Mouse (Mus musculus) myocyte (in vitro differentiated cells): ENCODE measurements around the gene Kcnip1. TPM values are rescaled to one million over a fixed set of nuclear protein-coding genes. Genes with fewer than 3 reads are reported as not detected.

Experiments used
- H3K27me3 ChIP-seq: one replicate; pipeline ENCODE4 v1.6.1; 2011; ENCODE audit not compliant: control insufficient read depth, insufficient read depth, insufficient read length
- H3K36me3 ChIP-seq: one replicate; pipeline ENCODE4 v1.6.1; 2011; ENCODE audit not compliant: control insufficient read depth, insufficient read depth
- H3K4me2 ChIP-seq: one replicate; pipeline ENCODE4 v1.6.1; 2011; ENCODE audit warnings: low read depth, control low read depth
- H3K4me3 ChIP-seq: one replicate; pipeline ENCODE4 v1.5.1; 2011; ENCODE audit warnings: mild to moderate bottlenecking, control low read depth, moderate library complexity
- H3K79me2 ChIP-seq: one replicate; pipeline ENCODE4 v1.6.1; 2011; ENCODE audit not compliant: control insufficient read depth, insufficient read depth
- H3ac ChIP-seq: one replicate; pipeline ENCODE4 v1.6.1; 2011; ENCODE audit not compliant: control insufficient read depth, insufficient read length
- CEBPB ChIP-seq: IDR thresholded peaks from 2 replicates; pipeline ENCODE4 v1.6.1; 2011; ENCODE audit warnings: mild to moderate bottlenecking, moderate library complexity; ENCODE audit not compliant: poor library complexity, insufficient read depth, severe bottlenecking
- E2F4 ChIP-seq: IDR thresholded peaks from one replicate; pipeline ENCODE4 v1.6.1; 2011; ENCODE audit warnings: mild to moderate bottlenecking, control low read depth, moderate library complexity; ENCODE audit not compliant: insufficient read depth
- MAX ChIP-seq: IDR thresholded peaks from one replicate; pipeline ENCODE4 v1.6.1; 2011; ENCODE audit warnings: low read depth, mild to moderate bottlenecking, control low read depth
- MYOD1 ChIP-seq, 3 experiments: IDR thresholded peaks; one replicate each; pipeline ENCODE4 v1.6.1; 2011; ENCODE audit warnings: control low read depth in 2 of 3, low read depth in 2 of 3, mild to moderate bottlenecking in 2 of 3, moderate library complexity in 1 of 3; ENCODE audit not compliant: insufficient read length in 2 of 3, control insufficient read depth in 1 of 3
- MYOG ChIP-seq, 3 experiments: IDR thresholded peaks; one replicate each; pipeline ENCODE4 v1.6.1; 2011; ENCODE audit warnings: control low read depth in 2 of 3, low read depth in 2 of 3, mild to moderate bottlenecking in 2 of 3; ENCODE audit not compliant: insufficient read length in 2 of 3, control insufficient read depth in 1 of 3, insufficient read depth in 1 of 3
- POLR2A ChIP-seq: IDR thresholded peaks from one replicate; pipeline ENCODE4 v1.6.1; 2011; ENCODE audit warnings: low read depth, mild to moderate bottlenecking, control low read depth, moderate library complexity; ENCODE audit not compliant: insufficient read length
- POLR2AphosphoS2 ChIP-seq: IDR thresholded peaks from one replicate; pipeline ENCODE4 v1.6.1; 2011; ENCODE audit warnings: low read depth, control low read depth; ENCODE audit not compliant: insufficient read length
- REST ChIP-seq: IDR thresholded peaks from one replicate; pipeline ENCODE4 v1.6.1; 2011; ENCODE audit warnings: mild to moderate bottlenecking, control low read depth, moderate library complexity; ENCODE audit not compliant: insufficient read depth, insufficient read length
- SRF ChIP-seq: IDR thresholded peaks from one replicate; pipeline ENCODE4 v1.6.1; 2011; ENCODE audit warnings: low read depth; ENCODE audit not compliant: control insufficient read depth, insufficient read length
- TCF12 ChIP-seq: IDR thresholded peaks from one replicate; pipeline ENCODE4 v1.6.1; 2011; ENCODE audit warnings: mild to moderate bottlenecking, control low read depth; ENCODE audit not compliant: poor library complexity, insufficient read depth, severe bottlenecking
- TCF3 ChIP-seq: IDR thresholded peaks from one replicate; pipeline ENCODE4 v1.6.1; 2011; ENCODE audit warnings: low read depth, control low read depth; ENCODE audit not compliant: insufficient read length
- USF1 ChIP-seq: IDR thresholded peaks from one replicate; pipeline ENCODE4 v1.6.1; 2011; ENCODE audit warnings: low read depth, mild to moderate bottlenecking, control low read depth, moderate library complexity
- polyA plus RNA-seq: library from polyadenylated mRNA; unstranded; fragments of >200 nt; fragmentation: generic; extraction: Trizol; gene quantifications from one replicate; pipeline ENCODE4 v1.2.1, GENCODE M21; 2012; ENCODE audit warnings: missing spikeins

Kcnip1 gene
- polyA plus RNA-seq, 1 experiment = not detected

- no peaks in the 10 kb centered on the region for H3K36me3 ChIP-seq
- H3K4me2 ChIP-seq = no peak overlapping the region
- TF ChIP-seq MAX (no peak), POLR2A (no peak), SRF (no peak), MYOD1 (IDR thresholded peaks at IDR 0.05; ENCODE audit: control insufficient read depth in 1 of 3, insufficient read length in 2 of 3, low read depth in 2 of 3) (no peak), USF1 (no peak), CEBPB (no peak), REST (no peak), MYOG (IDR thresholded peaks at IDR 0.05; ENCODE audit: control insufficient read depth in 1 of 3, insufficient read depth in 1 of 3, insufficient read length in 2 of 3, low read depth in 2 of 3) (no peak), E2F4 (no peak)
- no peak overlapping the region for H3K4me3 ChIP-seq
- no peaks in the 10 kb centered on the region for H3K79me2 ChIP-seq
- H3ac ChIP-seq = no peak overlapping the region
- H3K27me3 ChIP-seq = no peaks in the 10 kb centered on the region
Observed at GRCm38 (mm10) chr11:33821331-33821730, 171.6 kb downstream of the Kcnip1 start.

DNA sequence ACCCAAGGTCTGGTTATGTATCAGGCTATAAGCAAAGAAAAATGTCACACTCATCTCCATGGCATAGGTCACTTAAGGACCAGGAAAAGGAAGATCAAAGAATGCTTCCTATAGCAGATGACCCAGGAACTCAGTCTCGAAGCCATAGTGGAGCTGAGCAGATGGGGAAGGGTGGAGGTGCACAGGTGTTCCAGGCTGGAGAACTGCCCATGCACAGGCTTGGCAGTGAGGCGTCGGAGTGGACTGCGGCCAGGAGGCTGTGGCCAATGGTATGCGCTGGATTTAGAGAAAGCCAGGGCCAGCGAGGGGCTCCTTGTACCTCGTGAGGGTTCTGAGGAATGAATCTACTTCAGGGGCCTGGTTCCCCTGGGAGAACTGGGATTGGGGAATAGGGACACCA is 172.1 kb downstream of the Kcnip1 start:
- Histone ChIP-seq H3K36me3 (no peaks in the 10 kb centered on the region), H3K4me3 (no peak overlapping the region), H3K4me2 (no peak overlapping the region), H3K79me2 (no peaks in the 10 kb centered on the region), H3ac (no peak overlapping the region), H3K27me3 (no peaks in the 10 kb centered on the region)
- no peak for TF ChIP-seq MYOD1 (IDR thresholded peaks at IDR 0.05; ENCODE audit: control insufficient read depth in 1 of 3, insufficient read length in 2 of 3, low read depth in 2 of 3)
- no peak for TF ChIP-seq CEBPB
- no peak for TF ChIP-seq MAX

DNA sequence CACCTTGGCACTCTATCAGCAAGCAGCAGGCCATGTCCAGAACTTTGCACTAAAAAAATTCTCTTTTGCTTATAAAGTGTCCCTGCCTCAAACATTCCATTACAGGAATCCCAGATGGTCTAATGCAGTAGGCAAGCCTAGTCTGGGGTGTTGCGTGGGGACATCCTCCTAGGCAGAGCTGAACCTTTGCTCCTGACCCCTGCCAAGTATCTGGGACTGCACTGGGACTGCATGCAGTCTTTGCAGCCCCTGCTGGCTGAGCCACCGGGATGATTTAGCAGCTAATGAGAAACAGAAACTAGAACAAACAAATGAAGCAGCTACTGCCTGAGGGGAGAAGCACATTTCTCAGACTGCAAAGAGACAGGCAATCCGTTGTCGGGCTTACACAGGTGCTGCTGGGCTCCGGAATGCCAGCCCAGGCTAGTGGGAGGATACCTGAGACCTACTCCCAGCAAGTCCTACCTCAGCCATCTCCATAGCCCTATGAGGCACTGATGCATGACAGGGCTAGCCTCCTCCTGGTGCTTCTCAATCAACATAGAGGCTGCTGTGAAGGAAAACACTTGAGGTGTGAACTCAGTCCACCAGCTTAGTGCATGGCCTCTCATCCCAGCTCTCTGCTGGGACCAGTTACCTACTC is 174.0 kb downstream of the Kcnip1 start:
- no peak overlapping the region for H3K4me3 ChIP-seq
- no peaks in the 10 kb centered on the region for H3K27me3 ChIP-seq
- H3ac ChIP-seq = no peak overlapping the region
- no peak for TF ChIP-seq SRF
- TF ChIP-seq E2F4 = no peak
- no peak for TF ChIP-seq REST
- no peak for TF ChIP-seq TCF12
- TF ChIP-seq POLR2AphosphoS2 = no peak
- no peak for TF ChIP-seq MYOD1 (IDR thresholded peaks at IDR 0.05; ENCODE audit: control insufficient read depth in 1 of 3, insufficient read length in 2 of 3, low read depth in 2 of 3)
- no peak for TF ChIP-seq MYOG (IDR thresholded peaks at IDR 0.05; ENCODE audit: control insufficient read depth in 1 of 3, insufficient read depth in 1 of 3, insufficient read length in 2 of 3, low read depth in 2 of 3)
- TF ChIP-seq POLR2A = no peak
- TF ChIP-seq USF1 = no peak
- no peak overlapping the region for H3K4me2 ChIP-seq
- H3K79me2 ChIP-seq = no peaks in the 10 kb centered on the region
- H3K36me3 ChIP-seq = no peaks in the 10 kb centered on the region

DNA sequence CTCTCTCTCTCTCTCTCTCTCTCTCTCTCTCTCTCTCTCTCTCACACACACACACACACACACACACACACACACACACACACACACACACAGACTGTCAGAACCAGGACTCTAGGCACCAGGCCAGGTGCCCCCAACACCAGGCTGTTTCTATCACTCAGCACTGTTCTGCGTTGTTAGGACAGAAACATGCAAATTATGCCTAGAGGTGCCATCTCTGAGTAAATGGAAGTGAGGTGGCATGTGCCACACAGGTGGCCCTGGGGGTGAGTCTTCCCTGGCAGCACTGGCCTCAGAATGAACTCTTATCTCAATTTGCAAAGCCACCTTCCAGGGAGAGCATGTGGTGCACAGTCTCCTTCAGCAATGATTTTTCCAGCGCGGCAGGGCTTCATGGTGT is 176.9 kb downstream of the Kcnip1 start:
- H3K4me2 ChIP-seq = no peak overlapping the region

DNA sequence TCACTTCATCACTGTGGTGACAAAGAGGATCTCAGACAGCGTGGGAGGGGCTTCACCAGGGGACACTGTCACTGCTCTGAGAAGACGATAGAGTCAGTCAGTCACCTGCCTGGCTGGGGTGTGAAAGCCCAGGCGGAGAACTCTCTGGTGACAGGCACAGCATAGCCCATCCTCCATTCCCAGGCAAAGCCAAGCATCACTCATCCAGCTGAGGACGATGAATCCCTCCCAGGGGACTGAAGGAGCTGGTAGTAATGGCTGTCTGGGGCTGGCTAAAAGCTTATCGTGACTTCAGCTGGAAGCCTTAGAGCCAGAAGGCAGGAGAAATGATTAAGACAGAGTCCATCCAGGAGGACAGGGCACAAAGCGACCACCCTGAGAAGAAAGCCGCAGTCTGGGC is 182.8 kb downstream of the Kcnip1 start:
- Histone ChIP-seq H3K4me3 (no peak overlapping the region), H3K79me2 (no peaks in the 10 kb centered on the region), H3K36me3 (no peaks in the 10 kb centered on the region), H3ac (no peak overlapping the region), H3K27me3 (no peaks in the 10 kb centered on the region), H3K4me2 (no peak overlapping the region)
- no peak for TF ChIP-seq TCF3
- TF ChIP-seq REST = no peak
- TF ChIP-seq SRF = no peak
- TF ChIP-seq E2F4 = no peak
- TF ChIP-seq POLR2AphosphoS2 = no peak
- no peak for TF ChIP-seq MYOD1 (IDR thresholded peaks at IDR 0.05; ENCODE audit: control insufficient read depth in 1 of 3, insufficient read length in 2 of 3, low read depth in 2 of 3)
- no peak for TF ChIP-seq MYOG (IDR thresholded peaks at IDR 0.05; ENCODE audit: control insufficient read depth in 1 of 3, insufficient read depth in 1 of 3, insufficient read length in 2 of 3, low read depth in 2 of 3)
- TF ChIP-seq CEBPB = no peak
- TF ChIP-seq MAX = no peak
- no peak for TF ChIP-seq USF1
- TF ChIP-seq TCF12 = no peak
- no peak for TF ChIP-seq POLR2A

More for the DNA sequence above, 176.9 kb downstream of the Kcnip1 start:
- no peak overlapping the region for H3K4me3 ChIP-seq
- no peaks in the 10 kb centered on the region for H3K36me3 ChIP-seq
- H3K27me3 ChIP-seq = no peaks in the 10 kb centered on the region
- no peak for TF ChIP-seq POLR2AphosphoS2
- TF ChIP-seq E2F4 = no peak
- no peak for TF ChIP-seq TCF12
- no peak for TF ChIP-seq TCF3
- no peak for TF ChIP-seq MYOG (IDR thresholded peaks at IDR 0.05; ENCODE audit: control insufficient read depth in 1 of 3, insufficient read depth in 1 of 3, insufficient read length in 2 of 3, low read depth in 2 of 3)
- no peak for TF ChIP-seq MYOD1 (IDR thresholded peaks at IDR 0.05; ENCODE audit: control insufficient read depth in 1 of 3, insufficient read length in 2 of 3, low read depth in 2 of 3)
- TF ChIP-seq MAX = no peak
- no peak for TF ChIP-seq SRF
- no peak for TF ChIP-seq CEBPB
- no peaks in the 10 kb centered on the region for H3K79me2 ChIP-seq
- H3ac ChIP-seq = no peak overlapping the region
